Mouse (Mus musculus): ENCODE measurements around the gene Ralgapa1. TPM values are rescaled to one million over a fixed set of nuclear protein-coding genes. Genes with fewer than 3 reads are reported as not detected.
"Not testable (repeated sequence)": the region's sequence is repeated elsewhere in the genome, so short reads cannot be mapped to it uniquely, and the experiment has no call there.

Ralgapa1 gene
- polyA plus RNA-seq, 1 experiment from 2014 or later = 24.0 TPM

- H3K4me1 ChIP-seq (ENCODE audit: control insufficient read depth, insufficient read depth, low read length) = peaks cover 24% of the 10 kb centered on the region
- ATAC-seq = peak; percentile 72
- no peak within 1 kb of the TSS for H3K27ac ChIP-seq (ENCODE audit: low read length)
- peak within 1 kb of the TSS; percentile 62 for H3K9ac ChIP-seq (ENCODE audit: low read depth, low read length)
- H3K4me2 ChIP-seq (ENCODE audit: low read length) = peak within 1 kb of the TSS; percentile 97
- whole genome bisulfite sequencing = under 1% methylated on average over 66 of the region's 77 CpGs
- H3K27me3 ChIP-seq (ENCODE audit: control insufficient read depth, insufficient read depth, low read depth, low read length) = peaks cover 43% of the 10 kb centered on the region
- no peaks in the 10 kb centered on the region for H3K9me3 ChIP-seq (replicated peaks; ENCODE audit: control insufficient read depth, low read length, poor library complexity, severe bottlenecking)
- H3K4me3 ChIP-seq (ENCODE audit: low read depth, low read length) = peak within 1 kb of the TSS; percentile 45
- no peaks in the 10 kb centered on the region for H3K36me3 ChIP-seq (ENCODE audit: control insufficient read depth, insufficient read depth, low read length)
Observed at GRCm38 (mm10) chr12:55598887-55599561, 221.9 kb downstream of the Ralgapa1 start, which contains the start of gene Insm2. TSS of gene Insm2 (plus strand) at chr12:55599427.

- Histone ChIP-seq H3K27me3 (ENCODE audit: control insufficient read depth, insufficient read depth, low read depth, low read length) (peaks cover 43% of the 10 kb centered on the region), H3K4me1 (ENCODE audit: control insufficient read depth, insufficient read depth, low read length) (peaks cover 24% of the 10 kb centered on the region), H3K4me2 (ENCODE audit: low read length) (peak overlapping the region; percentile 97), H3K4me3 (ENCODE audit: low read depth, low read length) (peak overlapping the region; percentile 45), H3K27ac (ENCODE audit: low read length) (no peak overlapping the region), H3K36me3 (ENCODE audit: control insufficient read depth, insufficient read depth, low read length) (no peaks in the 10 kb centered on the region), H3K9me3 (replicated peaks; ENCODE audit: control insufficient read depth, low read length, poor library complexity, severe bottlenecking) (no peaks in the 10 kb centered on the region), H3K9ac (ENCODE audit: low read depth, low read length) (peak overlapping the region; percentile 62)
- ATAC-seq = no peak; the same call in 1 of the 2 replicates
- WGBS = 7% methylated on average over 7 of the region's 7 CpGs
Observed at GRCm38 (mm10) chr12:55598537-55598886, 222.5 kb downstream of the Ralgapa1 start.

- H3K9me3 ChIP-seq (replicated peaks; ENCODE audit: control insufficient read depth, low read length, poor library complexity, severe bottlenecking); H3K4me1 ChIP-seq (ENCODE audit: control insufficient read depth, insufficient read depth, low read length); H3K27me3 ChIP-seq (ENCODE audit: control insufficient read depth, insufficient read depth, low read depth, low read length); H3K9ac ChIP-seq (ENCODE audit: low read depth, low read length); H3K4me2 ChIP-seq (ENCODE audit: low read length); H3K27ac ChIP-seq (ENCODE audit: low read length); H3K4me3 ChIP-seq (ENCODE audit: low read depth, low read length); H3K36me3 ChIP-seq (ENCODE audit: control insufficient read depth, insufficient read depth, low read length); ATAC-seq: not testable (repeated sequence)
- 47% methylated on average over 9 of the region's 9 CpGs for WGBS
Observed at GRCm38 (mm10) chr12:55586936-55587335, 234.0 kb downstream of the Ralgapa1 start.

- 3% methylated on average over 6 of the region's 6 CpGs for WGBS
- peak; percentile 67; the same call in 1 of the 2 replicates for ATAC-seq
Observed at GRCm38 (mm10) chr12:55573794-55574193, 247.2 kb downstream of the Ralgapa1 start.

GRCm38 (mm10) chr12:55573089-55573488 is 247.9 kb downstream of the Ralgapa1 start:
- Histone ChIP-seq H3K4me3 (ENCODE audit: low read depth, low read length) (no peak overlapping the region), H3K4me2 (ENCODE audit: low read length) (no peak overlapping the region), H3K27me3 (ENCODE audit: control insufficient read depth, insufficient read depth, low read depth, low read length) (no peaks in the 10 kb centered on the region), H3K36me3 (ENCODE audit: control insufficient read depth, insufficient read depth, low read length) (no peaks in the 10 kb centered on the region), H3K9ac (ENCODE audit: low read depth, low read length) (no peak overlapping the region), H3K27ac (ENCODE audit: low read length) (no peak overlapping the region), H3K4me1 (ENCODE audit: control insufficient read depth, insufficient read depth, low read length) (no peaks in the 10 kb centered on the region; the same call in 1 of the 2 replicates), H3K9me3 (replicated peaks; ENCODE audit: control insufficient read depth, low read length, poor library complexity, severe bottlenecking) (no peaks in the 10 kb centered on the region)
- no peak for ATAC-seq

More at GRCm38 (mm10) chr12:55573794-55574193, 247.2 kb downstream of the Ralgapa1 start:
- H3K9ac ChIP-seq (ENCODE audit: low read depth, low read length) = no peak overlapping the region
- H3K27me3 ChIP-seq (ENCODE audit: control insufficient read depth, insufficient read depth, low read depth, low read length) = no peaks in the 10 kb centered on the region
- no peaks in the 10 kb centered on the region for H3K9me3 ChIP-seq (replicated peaks; ENCODE audit: control insufficient read depth, low read length, poor library complexity, severe bottlenecking)
- no peaks in the 10 kb centered on the region for H3K36me3 ChIP-seq (ENCODE audit: control insufficient read depth, insufficient read depth, low read length)
- H3K27ac ChIP-seq (ENCODE audit: low read length) = no peak overlapping the region
- no peak overlapping the region for H3K4me2 ChIP-seq (ENCODE audit: low read length)
- H3K4me1 ChIP-seq (ENCODE audit: control insufficient read depth, insufficient read depth, low read length) = no peaks in the 10 kb centered on the region; the same call in 1 of the 2 replicates
- H3K4me3 ChIP-seq (ENCODE audit: low read depth, low read length) = no peak overlapping the region

GRCm38 (mm10) chr12:55571661-55572060 is 249.3 kb downstream of the Ralgapa1 start:
- H3K4me1 ChIP-seq (ENCODE audit: control insufficient read depth, insufficient read depth, low read length) = no peaks in the 10 kb centered on the region; the same call in 1 of the 2 replicates
- no peaks in the 10 kb centered on the region for H3K27me3 ChIP-seq (ENCODE audit: control insufficient read depth, insufficient read depth, low read depth, low read length)
- no peak overlapping the region for H3K27ac ChIP-seq (ENCODE audit: low read length)
- 82% methylated on average over 10 of the region's 10 CpGs for WGBS
- no peak for ATAC-seq
- no peaks in the 10 kb centered on the region for H3K36me3 ChIP-seq (ENCODE audit: control insufficient read depth, insufficient read depth, low read length)
- H3K4me2 ChIP-seq (ENCODE audit: low read length) = no peak overlapping the region
- no peak overlapping the region for H3K4me3 ChIP-seq (ENCODE audit: low read depth, low read length)
- H3K9ac ChIP-seq (ENCODE audit: low read depth, low read length) = no peak overlapping the region
- H3K9me3 ChIP-seq (replicated peaks; ENCODE audit: control insufficient read depth, low read length, poor library complexity, severe bottlenecking) = no peaks in the 10 kb centered on the region

GRCm38 (mm10) chr12:55571181-55571580 is 249.8 kb downstream of the Ralgapa1 start:
- no peak overlapping the region for H3K27ac ChIP-seq (ENCODE audit: low read length)
- WGBS = 70% methylated on average over 11 of the region's 11 CpGs
- H3K4me2 ChIP-seq (ENCODE audit: low read length) = no peak overlapping the region
- no peak overlapping the region for H3K4me3 ChIP-seq (ENCODE audit: low read depth, low read length)
- no peaks in the 10 kb centered on the region for H3K27me3 ChIP-seq (ENCODE audit: control insufficient read depth, insufficient read depth, low read depth, low read length)
- H3K9me3 ChIP-seq (replicated peaks; ENCODE audit: control insufficient read depth, low read length, poor library complexity, severe bottlenecking) = no peaks in the 10 kb centered on the region
- H3K9ac ChIP-seq (ENCODE audit: low read depth, low read length) = no peak overlapping the region
- no peak for ATAC-seq
- H3K4me1 ChIP-seq (ENCODE audit: control insufficient read depth, insufficient read depth, low read length) = no peaks in the 10 kb centered on the region; the same call in 1 of the 2 replicates
- H3K36me3 ChIP-seq (ENCODE audit: control insufficient read depth, insufficient read depth, low read length) = no peaks in the 10 kb centered on the region

- Histone ChIP-seq H3K27me3 (ENCODE audit: control insufficient read depth, insufficient read depth, low read depth, low read length) (no peaks in the 10 kb centered on the region), H3K4me1 (ENCODE audit: control insufficient read depth, insufficient read depth, low read length) (no peaks in the 10 kb centered on the region; the same call in 1 of the 2 replicates), H3K4me3 (ENCODE audit: low read depth, low read length) (no peak overlapping the region), H3K4me2 (ENCODE audit: low read length) (no peak overlapping the region), H3K27ac (ENCODE audit: low read length) (no peak overlapping the region), H3K9me3 (replicated peaks; ENCODE audit: control insufficient read depth, low read length, poor library complexity, severe bottlenecking) (no peaks in the 10 kb centered on the region), H3K36me3 (ENCODE audit: control insufficient read depth, insufficient read depth, low read length) (no peaks in the 10 kb centered on the region), H3K9ac (ENCODE audit: low read depth, low read length) (no peak overlapping the region)
- 88% methylated on average over 9 of the region's 9 CpGs for WGBS
- no peak for ATAC-seq
Observed at GRCm38 (mm10) chr12:55570646-55571045, 250.3 kb downstream of the Ralgapa1 start.

- H3K27ac ChIP-seq (ENCODE audit: low read length) = no peak overlapping the region
- H3K36me3 ChIP-seq (ENCODE audit: control insufficient read depth, insufficient read depth, low read length) = no peaks in the 10 kb centered on the region
- no peaks in the 10 kb centered on the region; the same call in 1 of the 2 replicates for H3K4me1 ChIP-seq (ENCODE audit: control insufficient read depth, insufficient read depth, low read length)
- ATAC-seq = no peak
- 83% methylated on average over 6 of the region's 6 CpGs for WGBS
- H3K4me3 ChIP-seq (ENCODE audit: low read depth, low read length) = no peak overlapping the region
- H3K4me2 ChIP-seq (ENCODE audit: low read length) = no peak overlapping the region
- H3K27me3 ChIP-seq (ENCODE audit: control insufficient read depth, insufficient read depth, low read depth, low read length) = no peaks in the 10 kb centered on the region
- H3K9ac ChIP-seq (ENCODE audit: low read depth, low read length) = no peak overlapping the region
- no peaks in the 10 kb centered on the region for H3K9me3 ChIP-seq (replicated peaks; ENCODE audit: control insufficient read depth, low read length, poor library complexity, severe bottlenecking)
Observed at GRCm38 (mm10) chr12:55569676-55570075, 251.3 kb downstream of the Ralgapa1 start.
